Mouse (Mus musculus): ENCODE measurements at regions not wholly inside any gene's neighbourhood (a gene's known extent, or its start where the extent isn't known, plus 50 kb on each side); places are given as distances from the start of the nearest gene placed in this dataset.

- TF ChIP-seq CTCF (IDR thresholded peaks at IDR 0.05; ENCODE audit: extremely low read depth, insufficient read length, insufficient replicate concordance, low read depth, low read length) (no peak), POLR2A (IDR thresholded peaks at IDR 0.05; ENCODE audit: low read depth, low read length) (no peak)
Measured at GRCm38 (mm10) chr4:83985451-83985850, 460.1 kb downstream of the Ccdc171 start.

Data from small intestine, adult 2 months (tissue).